Mouse (Mus musculus) bone marrow macrophage, adult 2 months (primary cell): ENCODE data around the gene Tmprss4.

Experiments used
- CTCF ChIP-seq: IDR thresholded peaks from 2 replicates; pipeline ENCODE4 v1.5.1; 2012; ENCODE audit warnings: low read depth, mild to moderate bottlenecking, low read length, moderate library complexity
- POLR2A ChIP-seq: IDR thresholded peaks from 2 replicates; pipeline ENCODE4 v1.6.1; 2012; ENCODE audit warnings: mild to moderate bottlenecking, low read depth, low read length, borderline replicate concordance

DNA sequence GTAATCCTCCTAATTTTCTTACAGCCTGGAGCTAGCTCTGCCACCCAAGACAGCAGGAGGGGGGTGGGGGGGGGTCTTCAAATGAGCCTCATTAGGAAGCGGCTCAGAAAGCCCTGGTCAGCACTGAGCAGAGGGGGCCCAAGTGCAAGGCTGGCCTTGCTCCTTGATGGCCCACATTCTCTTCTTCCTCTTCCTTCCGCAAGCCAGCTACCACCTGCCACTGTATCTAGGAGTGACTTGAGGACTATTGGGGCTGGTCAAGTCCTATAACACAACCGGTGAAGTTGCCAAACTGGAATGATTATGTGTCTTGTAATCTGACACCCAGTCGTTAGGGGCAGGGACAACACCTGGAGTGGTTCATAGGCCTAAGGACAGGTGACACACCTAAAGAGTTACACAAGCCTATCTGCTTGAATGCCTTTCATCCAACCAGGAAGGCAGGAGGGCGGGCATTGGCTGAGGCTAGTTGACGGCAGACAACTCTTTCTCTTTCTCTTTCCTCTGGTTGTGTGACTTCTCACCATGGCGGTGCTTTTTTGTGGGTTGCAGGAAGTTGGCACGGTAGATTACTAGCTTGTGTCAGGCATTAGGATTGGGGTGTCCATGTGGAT is at the start of gene Tmprss4:
- TF ChIP-seq CTCF (no peak), POLR2A (no peak)
